Mouse (Mus musculus) midbrain, postnatal 0 days (tissue): Measurements from ENCODE around the gene Ankzf1. TPM values are rescaled to one million over a fixed set of nuclear protein-coding genes. Genes with fewer than 3 reads are reported as not detected.
A peak's percentile ranks its signal among the peaks of the same experiment; 100 is the strongest.

Experiments
- ATAC-seq: fragments of 200-750 bp; cut with Nextera tagmentation; 2 replicates; pipeline ENCODE4 v1.8.0; 2017; ENCODE audit warnings: moderate number of reproducible peaks, mild to moderate bottlenecking, moderate TSS enrichment, moderate library complexity; ENCODE audit not compliant: low FRiP score
- DNase-seq: peaks from one replicate; pipeline ENCODE4 v3.0.0-alpha.2; 2015; ENCODE audit warnings: low spot score
- H3K27ac ChIP-seq: fragments of 300-500 bp; sonication (generic); 2 replicates; pipeline ENCODE4 v1.5.1; 2014; ENCODE audit warnings: low read depth, mild to moderate bottlenecking, low read length, mixed read lengths
- H3K27me3 ChIP-seq: fragments of 300-500 bp; sonication (generic); 2 replicates; pipeline ENCODE4 v1.6.1; 2014; ENCODE audit warnings: low read length, control low read depth, mixed read lengths; ENCODE audit not compliant: insufficient read depth
- H3K36me3 ChIP-seq: fragments of 300-500 bp; sonication (generic); 2 replicates; pipeline ENCODE4 v1.6.1; 2014; ENCODE audit warnings: low read length, control low read depth, mixed read lengths; ENCODE audit not compliant: insufficient read depth
- H3K4me1 ChIP-seq: fragments of 300-500 bp; sonication (generic); 2 replicates; pipeline ENCODE4 v1.6.1; 2014; ENCODE audit warnings: mild to moderate bottlenecking, control low read depth, antibody characterized with exemption, low read length, mixed read lengths; ENCODE audit not compliant: insufficient read depth
- H3K4me2 ChIP-seq: fragments of 300-500 bp; sonication (generic); 2 replicates; pipeline ENCODE4 v1.6.1; 2014; ENCODE audit warnings: low read depth, mild to moderate bottlenecking, low read length, mixed read lengths; ENCODE audit not compliant: poor library complexity, severe bottlenecking
- H3K4me3 ChIP-seq: fragments of 300-500 bp; sonication (generic); 2 replicates; pipeline ENCODE4 v1.5.1; 2014; ENCODE audit warnings: low read depth, mild to moderate bottlenecking, low read length, moderate library complexity
- H3K9ac ChIP-seq: fragments of 300-500 bp; sonication (generic); replicated peaks from 2 replicates; pipeline ENCODE4 v1.6.1; 2014; ENCODE audit warnings: mild to moderate bottlenecking, low read length, moderate library complexity, mixed read lengths; ENCODE audit not compliant: poor library complexity, severe bottlenecking
- H3K9me3 ChIP-seq: fragments of 300-500 bp; sonication (generic); 2 replicates; pipeline ENCODE4 v1.6.1; 2016; ENCODE audit warnings: low read length, control low read depth
- CTCF ChIP-seq: IDR thresholded peaks from 2 replicates; pipeline ENCODE4 v1.5.1; 2016; ENCODE audit warnings: antibody characterized with exemption, mild to moderate bottlenecking
- WGBS: fragments of 180-500 bp; shearing (Covaris S2); extraction: QIAGEN DNeasy Blood & Tissue Kit; methylation state at CpG from one replicate; pipeline ENCODE4 v1.1.7; 2014; 5-methylcytosine and 5-hydroxymethylcytosine counted together
- polyA plus RNA-seq: library from polyadenylated mRNA; unstranded; fragments of >200 nt; fragmentation: Nextera tagmentation; extraction: Ambion mirVana; gene quantifications from 2 replicates; pipeline ENCODE4 v1.2.1, GENCODE M21; 2015
- total RNA-seq: library from RNA; depleted of rRNA; stranded (reverse); fragments of >200 nt; gene quantifications from 2 replicates; pipeline ENCODE4 v1.2.3, GENCODE M21; 2014

Gene Ankzf1
- total and polyA plus RNA-seq, 2 experiments from 2014 or later = 15.7 to 20.1 TPM

- Histone ChIP-seq H3K27ac (peak overlapping the region; percentile 97), H3K4me2 (peak overlapping the region; percentile 99), H3K4me1 (peaks cover 6% of the 10 kb centered on the region; the same call in 1 of the 2 replicates), H3K4me3 (peak overlapping the region; percentile 75), H3K36me3 (peaks cover 23% of the 10 kb centered on the region), H3K9me3 (no peaks in the 10 kb centered on the region), H3K9ac (peak overlapping the region; percentile 81), H3K27me3 (no peaks in the 10 kb centered on the region)
- no peak for TF ChIP-seq CTCF
- DNase-seq (peak; percentile 29), ATAC-seq (no peak; the same call in 1 of the 2 replicates)
- under 1% methylated on average over 19 of the region's 19 CpGs for WGBS
These were observed 501 bp downstream of the Ankzf1 start for GRCm38 (mm10) chr1:75192452-75192851.

GRCm38 (mm10) chr1:75201236-75201635, 9.3 kb downstream of the Ankzf1 start:
- Histone ChIP-seq H3K4me3 (no peak overlapping the region), H3K4me2 (no peak overlapping the region), H3K4me1 (no peaks in the 10 kb centered on the region), H3K27me3 (no peaks in the 10 kb centered on the region), H3K36me3 (peaks cover 37% of the 10 kb centered on the region), H3K27ac (no peak overlapping the region), H3K9me3 (no peaks in the 10 kb centered on the region), H3K9ac (no peak overlapping the region)
- TF ChIP-seq CTCF = no peak
- no peak for DNase-seq
- ATAC-seq = no peak
- WGBS = 94% methylated on average over 1 of the region's 1 CpGs

- Histone ChIP-seq H3K4me2 (peak overlapping the region; percentile 47), H3K4me3 (peak overlapping the region; percentile 22), H3K36me3 (peaks cover 16% of the 10 kb centered on the region), H3K4me1 (peaks cover 19% of the 10 kb centered on the region), H3K9ac (peak overlapping the region; percentile 48), H3K9me3 (no peaks in the 10 kb centered on the region), H3K27ac (no peak overlapping the region), H3K27me3 (no peaks in the 10 kb centered on the region)
- DNase-seq = peak; percentile 28
- ATAC-seq = no peak
- 12% methylated on average over 34 of the region's 34 CpGs for WGBS
- TF ChIP-seq CTCF = no peak
These were observed 17.2 kb downstream of the Ankzf1 start for GRCm38 (mm10) chr1:75208967-75209678.

GRCm38 (mm10) chr1:75210136-75211087, 18.5 kb downstream of the Ankzf1 start, which contains the start of the genes Glb1l and Stk16:
Glb1l (minus strand) TSS chr1:75210813.
Stk16 (plus strand) TSS chr1:75210838.
- Histone ChIP-seq H3K36me3 (peaks cover 26% of the 10 kb centered on the region), H3K9ac (peak within 1 kb of the TSS; percentile 80), H3K4me2 (peak within 1 kb of the TSS; percentile 90), H3K27me3 (no peaks in the 10 kb centered on the region), H3K9me3 (no peaks in the 10 kb centered on the region), H3K4me1 (peaks cover 19% of the 10 kb centered on the region), H3K4me3 (peak within 1 kb of the TSS; percentile 77), H3K27ac (peak within 1 kb of the TSS; percentile 70)
- TF ChIP-seq CTCF = no peak
- ATAC-seq (peak; percentile 91), DNase-seq (peak; percentile 98)
- 5% methylated on average over 42 of the region's 42 CpGs for WGBS

GRCm38 (mm10) chr1:75211141-75211708, 19.3 kb downstream of the Ankzf1 start:
- Histone ChIP-seq H3K9me3 (no peaks in the 10 kb centered on the region), H3K4me2 (peak overlapping the region; percentile 90), H3K9ac (peak overlapping the region; percentile 80), H3K27ac (peak overlapping the region; percentile 70), H3K4me3 (peak overlapping the region; percentile 77), H3K4me1 (peaks cover 19% of the 10 kb centered on the region), H3K27me3 (no peaks in the 10 kb centered on the region), H3K36me3 (peaks cover 26% of the 10 kb centered on the region)
- ATAC-seq (0 out of 2 replicates have a peak, but pooled peaks have one; percentile 7), DNase-seq (no peak)
- WGBS = 14% methylated on average over 17 of the region's 17 CpGs
- TF ChIP-seq CTCF = no peak
